Mouse (Mus musculus) megakaryocyte, adult 5-6 weeks (primary cell): ENCODE results near the gene Mta3. TPM values are rescaled to one million over a fixed set of nuclear protein-coding genes. Genes with fewer than 3 reads are reported as not detected.

Source experiments
- total RNA-seq, 2 experiments: library from RNA; stranded (forward) in 1 of 2; stranded (reverse) in 1 of 2; fragments of 153-499, 151-499 nt in 1 of 2; fragments of 221-1000, 200-1000 nt in 1 of 2; gene quantifications; 2 replicates each; pipeline versions ENCODE4 v1.2.3 to v1.2.4; 2015 to 2017

Mta3 gene
- total RNA-seq, 2 experiments from 2014 or later = 65.7 to 79.2 TPM

Other genes starting within 250 kb of the Mta3 start
- 266 and 313 TPM in 2 replicates for gene Cox7a2l, start 188.8 kb upstream of the Mta3 start, total RNA-seq (2015)
- gene Cox7a2l, start 188.8 kb upstream of the Mta3 start, total RNA-seq (2017) = 182 and 228 TPM in 2 replicates
- gene Kcng3, start 74.3 kb upstream of the Mta3 start, total RNA-seq (2015) = 0.16 TPM in 1 of 2 replicates, not detected in the other
- not detected in 2 replicates for gene Kcng3, start 74.3 kb upstream of the Mta3 start, total RNA-seq (2017)
- 62.7 and 66.8 TPM in 2 replicates for gene Haao, start 141.8 kb downstream of the Mta3 start, total RNA-seq (2015)
- 52.6 and 53.5 TPM in 2 replicates for gene Haao, start 141.8 kb downstream of the Mta3 start, total RNA-seq (2017)